Mouse (Mus musculus) G1E (cell line): ENCODE results near the gene Scube2.

Source experiments
- CTCF ChIP-seq: IDR thresholded peaks from 2 replicates; pipeline ENCODE4 v1.5.1; 2012; ENCODE audit warnings: low read depth, low read length, inconsistent platforms, mixed read lengths
- GATA1 ChIP-seq: IDR thresholded peaks from 2 replicates; pipeline ENCODE4 v1.6.1; 2012; ENCODE audit warnings: borderline replicate concordance, low read length, inconsistent platforms, mixed read lengths
- POLR2AphosphoS5 ChIP-seq: IDR thresholded peaks from 2 replicates; pipeline ENCODE4 v1.6.1; 2012; ENCODE audit warnings: low read depth, low read length, inconsistent platforms; ENCODE audit not compliant: insufficient replicate concordance
- TAL1 ChIP-seq: conservative IDR thresholded peaks from 2 replicates; pipeline ENCODE4 v1.6.1; 2012; ENCODE audit warnings: low read depth, low read length, inconsistent platforms, mixed read lengths

GRCm38 (mm10) chr7:109886249-109886648, 20.8 kb upstream of the Scube2 start:
- no peak for TF ChIP-seq CTCF
- no peak for TF ChIP-seq GATA1
- TF ChIP-seq TAL1: no peak
- no peak for TF ChIP-seq POLR2AphosphoS5
